Mouse (Mus musculus): ENCODE results near the gene Pdss2.

Gene Pdss2

DNA sequence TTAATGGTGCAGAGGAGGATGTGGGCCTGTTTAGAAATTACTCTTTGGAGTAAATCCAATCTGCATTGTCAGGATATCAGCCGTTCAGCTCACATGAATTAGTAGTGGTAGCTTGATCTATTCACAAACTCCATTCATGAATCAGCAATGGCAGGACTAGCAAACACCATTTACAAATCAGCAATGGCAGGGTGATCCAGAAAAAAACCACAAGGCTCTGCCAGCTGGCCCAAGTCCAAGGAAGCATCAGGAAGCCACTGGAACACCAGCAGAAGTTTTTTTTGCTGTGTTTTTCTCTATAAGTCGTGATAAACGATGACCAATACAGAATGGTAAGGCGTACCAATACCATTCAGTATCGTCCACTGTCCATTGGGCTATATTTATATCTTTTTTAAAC lies 209.3 kb downstream of the Pdss2 start:
- Histone ChIP-seq H3K4me3 (replicated peaks; ENCODE audit: low read length) (no peak overlapping the region), H3K27me3 (ENCODE audit: insufficient read depth, low read length) (no peaks in the 10 kb centered on the region), H3K9me3 (ENCODE audit: low read length) (no peaks in the 10 kb centered on the region; the same call in 1 of the 2 replicates), H3K36me3 (ENCODE audit: insufficient read depth, low read length) (no peaks in the 10 kb centered on the region), H3K4me1 (replicated peaks; ENCODE audit: low read depth, low read length) (peaks cover 4% of the 10 kb centered on the region; the same call in 1 of the 2 replicates)
- no peak for TF ChIP-seq NANOG (IDR thresholded peaks at IDR 0.05; ENCODE audit: borderline replicate concordance, low read length)
- TF ChIP-seq POU5F1 (IDR thresholded peaks at IDR 0.05; ENCODE audit: borderline replicate concordance, low read length) = no peak
- no peak for TF ChIP-seq CTCF (conservative IDR thresholded peaks at IDR 0.05; ENCODE audit: low read length)

DNA sequence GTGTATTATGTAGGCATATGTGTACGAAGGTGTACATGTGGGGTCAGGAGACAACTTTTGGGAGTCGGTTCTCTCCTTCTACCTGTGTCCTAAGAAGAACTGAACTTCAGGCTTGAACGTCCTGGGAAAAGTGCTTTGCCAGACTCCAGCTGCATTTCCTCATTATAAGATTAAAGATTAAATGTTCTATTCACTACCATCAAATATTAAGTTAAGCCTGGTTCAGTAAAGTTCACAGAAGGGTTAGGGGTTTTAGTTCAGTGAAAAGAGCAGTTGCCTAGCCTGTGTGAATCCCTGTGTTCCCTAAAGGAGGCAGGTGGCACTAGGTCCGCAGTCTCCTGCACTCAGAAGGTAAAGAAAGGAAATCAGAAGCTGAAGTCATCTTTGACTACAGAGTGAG lies 213.0 kb downstream of the Pdss2 start:
- no peak for TF ChIP-seq NANOG (IDR thresholded peaks at IDR 0.05; ENCODE audit: borderline replicate concordance, low read length)
- no peak for TF ChIP-seq CTCF (conservative IDR thresholded peaks at IDR 0.05; ENCODE audit: low read length)
- no peak for TF ChIP-seq POU5F1 (IDR thresholded peaks at IDR 0.05; ENCODE audit: borderline replicate concordance, low read length)
- H3K27me3 ChIP-seq (ENCODE audit: insufficient read depth, low read length) = no peaks in the 10 kb centered on the region

DNA sequence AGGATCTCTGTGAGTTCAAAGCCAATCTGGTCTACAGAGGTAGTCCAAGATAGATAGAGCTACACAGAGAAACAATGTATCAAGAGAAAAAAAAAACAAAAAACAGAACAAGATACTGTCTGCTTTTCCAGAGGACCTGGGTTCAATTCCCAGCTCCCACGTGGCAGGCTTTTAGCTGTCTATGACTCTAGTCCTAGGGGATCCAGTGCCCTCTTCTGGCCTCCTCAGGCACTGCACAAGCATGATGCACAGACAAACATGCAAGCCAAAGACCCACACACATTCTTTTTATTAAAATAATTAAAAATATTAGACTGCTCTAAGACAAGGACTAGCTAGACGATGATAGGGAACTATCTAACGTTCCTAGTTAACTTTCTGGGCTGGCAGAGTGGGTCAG lies 214.5 kb downstream of the Pdss2 start:
- Histone ChIP-seq H3K4me3 (replicated peaks; ENCODE audit: low read length) (no peak overlapping the region), H3K4me1 (replicated peaks; ENCODE audit: low read depth, low read length) (peaks cover 49% of the 10 kb centered on the region), H3K9me3 (ENCODE audit: low read length) (no peaks in the 10 kb centered on the region; the same call in 1 of the 2 replicates), H3K27me3 (ENCODE audit: insufficient read depth, low read length) (no peaks in the 10 kb centered on the region), H3K36me3 (ENCODE audit: insufficient read depth, low read length) (0 out of 2 replicates have a peak, but pooled peaks cover 2% of the 10 kb centered on the region)
- TF ChIP-seq CTCF (conservative IDR thresholded peaks at IDR 0.05; ENCODE audit: low read length) (peak; percentile 68), NANOG (IDR thresholded peaks at IDR 0.05; ENCODE audit: borderline replicate concordance, low read length) (no peak), POU5F1 (IDR thresholded peaks at IDR 0.05; ENCODE audit: borderline replicate concordance, low read length) (no peak)

More for the DNA sequence above, 213.0 kb downstream of the Pdss2 start:
- Histone ChIP-seq H3K4me1 (replicated peaks; ENCODE audit: low read depth, low read length) (peaks cover 34% of the 10 kb centered on the region), H3K4me3 (replicated peaks; ENCODE audit: low read length) (no peak overlapping the region), H3K9me3 (ENCODE audit: low read length) (no peaks in the 10 kb centered on the region; the same call in 1 of the 2 replicates), H3K36me3 (ENCODE audit: insufficient read depth, low read length) (no peaks in the 10 kb centered on the region)

DNA sequence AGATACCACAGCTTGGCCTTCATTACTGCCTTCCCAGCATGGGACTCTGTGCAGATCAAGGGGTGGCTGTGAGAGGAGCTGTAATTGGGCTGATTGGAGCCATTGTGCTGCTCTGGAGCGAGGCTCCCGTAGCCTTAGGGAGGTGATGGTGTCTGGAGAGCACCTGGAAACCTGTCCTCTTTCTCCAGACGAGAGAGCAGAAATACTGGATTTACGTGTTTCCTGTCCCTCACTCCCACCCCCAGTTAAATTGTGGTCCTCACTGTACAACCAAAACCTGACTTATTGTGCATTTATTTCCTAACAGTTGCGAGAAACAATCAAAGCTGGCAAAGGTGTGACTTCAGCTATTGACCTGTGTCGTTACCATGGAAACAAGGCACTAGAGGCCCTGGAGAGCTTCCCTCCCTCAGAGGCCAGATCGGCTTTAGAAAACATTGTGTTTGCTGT lies 218.2 kb downstream of the Pdss2 start:
- H3K4me3 ChIP-seq (replicated peaks; ENCODE audit: low read length) = no peak overlapping the region
- peaks cover 14% of the 10 kb centered on the region for H3K9me3 ChIP-seq (ENCODE audit: low read length)
- H3K36me3 ChIP-seq (ENCODE audit: insufficient read depth, low read length) = 0 out of 2 replicates have a peak, but pooled peaks cover 6% of the 10 kb centered on the region
- peak; percentile 81; the same call in 1 of the 2 replicates for TF ChIP-seq NANOG (IDR thresholded peaks at IDR 0.05; ENCODE audit: borderline replicate concordance, low read length)
- no peak for TF ChIP-seq CTCF (conservative IDR thresholded peaks at IDR 0.05; ENCODE audit: low read length)
- no peak for TF ChIP-seq POU5F1 (IDR thresholded peaks at IDR 0.05; ENCODE audit: borderline replicate concordance, low read length)
- no peaks in the 10 kb centered on the region for H3K27me3 ChIP-seq (ENCODE audit: insufficient read depth, low read length)
- peaks cover 48% of the 10 kb centered on the region for H3K4me1 ChIP-seq (replicated peaks; ENCODE audit: low read depth, low read length)

DNA sequence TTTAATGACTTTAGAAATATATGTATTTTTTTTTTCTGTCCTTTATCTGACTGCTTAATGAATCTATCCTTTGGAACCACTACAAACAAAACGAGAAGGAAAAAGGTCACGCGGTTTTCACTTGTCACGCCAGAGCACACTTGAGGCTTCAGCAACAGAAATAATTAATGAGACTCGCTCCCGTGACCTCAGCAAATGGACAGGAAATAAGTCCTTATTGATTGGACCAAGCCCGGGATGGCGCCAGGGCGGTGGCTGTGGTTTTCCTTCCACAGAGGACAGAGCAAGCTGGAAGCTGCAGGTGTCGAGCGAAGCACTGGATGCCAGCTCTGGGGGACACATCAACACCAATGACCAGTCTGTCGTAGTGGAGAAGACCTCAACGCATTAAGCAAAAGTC lies 218.8 kb downstream of the Pdss2 start:
- Histone ChIP-seq H3K4me1 (replicated peaks; ENCODE audit: low read depth, low read length) (peaks cover 48% of the 10 kb centered on the region), H3K4me3 (replicated peaks; ENCODE audit: low read length) (no peak overlapping the region), H3K36me3 (ENCODE audit: insufficient read depth, low read length) (0 out of 2 replicates have a peak, but pooled peaks cover 6% of the 10 kb centered on the region), H3K9me3 (ENCODE audit: low read length) (peaks cover 14% of the 10 kb centered on the region), H3K27me3 (ENCODE audit: insufficient read depth, low read length) (no peaks in the 10 kb centered on the region)
- TF ChIP-seq POU5F1 (IDR thresholded peaks at IDR 0.05; ENCODE audit: borderline replicate concordance, low read length) (no peak), NANOG (IDR thresholded peaks at IDR 0.05; ENCODE audit: borderline replicate concordance, low read length) (no peak), CTCF (conservative IDR thresholded peaks at IDR 0.05; ENCODE audit: low read length) (no peak)

DNA sequence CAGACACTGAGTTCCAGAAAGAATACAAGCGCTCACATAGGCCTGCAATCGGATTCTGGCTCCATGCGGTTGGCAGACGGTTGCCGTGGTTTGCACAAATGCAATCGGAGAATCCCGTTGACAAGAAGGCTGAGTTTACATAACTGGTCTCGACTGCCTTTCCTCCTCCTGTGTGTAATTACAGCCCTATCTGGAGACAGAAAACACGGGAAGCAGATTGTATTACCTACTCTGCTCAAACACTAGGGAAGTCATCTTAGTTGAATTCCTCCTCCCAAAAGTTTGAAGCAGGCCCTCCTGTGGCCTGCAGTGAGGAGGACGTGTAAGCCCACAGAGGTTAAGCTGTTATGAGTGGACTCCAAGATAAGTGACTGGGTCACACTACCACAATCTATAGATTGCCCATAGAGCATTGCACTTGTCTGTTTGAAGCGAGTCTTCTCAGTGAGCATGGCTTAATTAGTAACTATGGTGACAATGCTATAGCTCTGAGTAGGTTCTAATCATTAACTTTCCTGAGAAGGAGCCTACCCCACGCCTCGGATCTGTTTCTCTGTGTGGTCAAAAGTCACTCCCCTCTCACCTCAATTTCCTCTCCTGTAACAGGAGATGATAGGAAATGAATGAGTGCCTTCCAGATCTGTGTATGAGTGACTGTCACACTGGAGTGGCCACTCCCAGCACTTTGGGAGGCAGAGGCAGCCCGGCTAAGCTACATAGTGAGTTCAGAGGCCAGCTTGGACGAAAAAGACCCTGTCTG lies 219.9 kb downstream of the Pdss2 start:
- Histone ChIP-seq H3K27me3 (ENCODE audit: insufficient read depth, low read length) (no peaks in the 10 kb centered on the region), H3K4me1 (replicated peaks; ENCODE audit: low read depth, low read length) (peaks cover 45% of the 10 kb centered on the region), H3K9me3 (ENCODE audit: low read length) (peaks cover 14% of the 10 kb centered on the region), H3K4me3 (replicated peaks; ENCODE audit: low read length) (no peak overlapping the region), H3K36me3 (ENCODE audit: insufficient read depth, low read length) (0 out of 2 replicates have a peak, but pooled peaks cover 6% of the 10 kb centered on the region)
- TF ChIP-seq CTCF (conservative IDR thresholded peaks at IDR 0.05; ENCODE audit: low read length) (no peak), NANOG (IDR thresholded peaks at IDR 0.05; ENCODE audit: borderline replicate concordance, low read length) (no peak), POU5F1 (IDR thresholded peaks at IDR 0.05; ENCODE audit: borderline replicate concordance, low read length) (no peak)

DNA sequence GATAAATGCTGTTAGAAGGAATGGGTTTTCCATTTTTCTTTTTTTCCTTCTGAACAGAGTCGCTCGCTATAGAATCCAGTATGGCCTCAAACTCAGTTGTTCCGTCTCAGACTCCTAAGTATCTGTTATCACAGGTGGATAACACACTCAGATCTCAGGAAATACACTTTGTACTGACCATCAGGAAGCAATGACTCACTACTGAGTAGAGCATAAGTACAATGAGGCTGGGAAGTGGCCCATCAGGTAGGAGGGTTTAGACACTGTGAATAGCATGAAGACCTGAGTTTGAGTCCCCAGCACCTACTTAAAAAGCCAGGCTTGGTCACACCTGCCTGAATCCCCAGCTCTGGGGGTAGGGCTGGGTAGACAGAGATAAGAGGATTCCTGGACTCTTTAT lies 227.4 kb downstream of the Pdss2 start:
- no peaks in the 10 kb centered on the region for H3K36me3 ChIP-seq (ENCODE audit: insufficient read depth, low read length)
- TF ChIP-seq POU5F1 (IDR thresholded peaks at IDR 0.05; ENCODE audit: borderline replicate concordance, low read length) (no peak), NANOG (IDR thresholded peaks at IDR 0.05; ENCODE audit: borderline replicate concordance, low read length) (no peak), CTCF (conservative IDR thresholded peaks at IDR 0.05; ENCODE audit: low read length) (no peak)
- no peak overlapping the region for H3K4me3 ChIP-seq (replicated peaks; ENCODE audit: low read length)
- no peaks in the 10 kb centered on the region for H3K9me3 ChIP-seq (ENCODE audit: low read length)
- H3K4me1 ChIP-seq (replicated peaks; ENCODE audit: low read depth, low read length) = peaks cover 12% of the 10 kb centered on the region
- peaks cover 8% of the 10 kb centered on the region; the same call in 1 of the 2 replicates for H3K27me3 ChIP-seq (ENCODE audit: insufficient read depth, low read length)

DNA sequence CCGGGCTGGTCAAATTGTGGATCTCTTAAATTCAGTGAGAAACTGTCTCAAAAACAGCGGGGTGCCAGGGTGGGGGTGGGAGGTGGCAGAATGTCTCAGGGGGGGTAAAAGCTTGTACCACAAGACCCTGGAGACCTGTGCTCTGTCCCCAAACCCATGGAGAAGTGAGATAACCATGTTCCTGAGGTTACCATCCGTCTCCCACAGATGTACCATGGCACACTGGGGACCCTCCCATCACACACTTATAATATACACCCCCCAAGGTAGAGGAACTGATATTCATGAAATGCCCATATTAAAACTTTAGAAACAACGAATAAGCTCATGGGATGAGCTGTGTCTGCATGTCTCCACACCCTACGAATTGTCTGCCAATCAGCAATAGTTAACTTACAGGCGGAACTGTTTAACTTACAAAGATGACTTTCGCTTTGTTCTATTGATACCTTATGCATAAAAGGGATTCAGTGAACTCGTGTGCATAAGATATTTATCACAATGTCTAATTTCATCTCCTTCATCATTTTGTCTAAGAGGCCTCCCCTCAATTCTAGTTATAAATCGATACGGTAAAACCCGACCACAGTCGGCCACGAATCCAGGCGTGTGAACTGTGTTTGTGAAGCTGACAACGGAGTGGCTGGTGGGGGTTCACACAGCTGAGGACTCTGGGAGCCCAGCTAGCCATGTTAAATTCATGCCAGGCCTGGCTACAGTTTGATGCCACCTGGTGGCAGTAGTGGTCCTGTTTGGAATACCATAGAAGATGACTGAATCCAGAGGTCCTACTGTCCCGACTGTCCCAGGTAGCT lies 230.8 kb downstream of the Pdss2 start:
- no peak for TF ChIP-seq POU5F1 (IDR thresholded peaks at IDR 0.05; ENCODE audit: borderline replicate concordance, low read length)
- TF ChIP-seq NANOG (IDR thresholded peaks at IDR 0.05; ENCODE audit: borderline replicate concordance, low read length) = no peak
- peak; percentile 33 for TF ChIP-seq CTCF (conservative IDR thresholded peaks at IDR 0.05; ENCODE audit: low read length)
- H3K27me3 ChIP-seq (ENCODE audit: insufficient read depth, low read length) = peaks cover 9% of the 10 kb centered on the region; the same call in 1 of the 2 replicates
- peaks cover 16% of the 10 kb centered on the region for H3K4me1 ChIP-seq (replicated peaks; ENCODE audit: low read depth, low read length)
- no peaks in the 10 kb centered on the region for H3K36me3 ChIP-seq (ENCODE audit: insufficient read depth, low read length)
- H3K4me3 ChIP-seq (replicated peaks; ENCODE audit: low read length) = no peak overlapping the region
- H3K9me3 ChIP-seq (ENCODE audit: low read length) = peaks cover 3% of the 10 kb centered on the region; the same call in 1 of the 2 replicates

Measured in E14TG2a.4 (cell line).